Mouse (Mus musculus) neural tube, embryonic 15.5 days (tissue): ENCODE data around the gene Ergic1. TPM values are rescaled to one million over a fixed set of nuclear protein-coding genes. Genes with fewer than 3 reads are reported as not detected.

ENCODE experiments used
- ATAC-seq: fragments of 200-750 bp; cut with Nextera tagmentation; 2 replicates; pipeline ENCODE4 v1.8.0; 2017; ENCODE audit warnings: mild to moderate bottlenecking, moderate TSS enrichment, moderate library complexity; ENCODE audit not compliant: low FRiP score
- H3K27ac ChIP-seq: fragments of 300-500 bp; sonication (generic); replicated peaks from 2 replicates; pipeline ENCODE4 v1.5.1; 2015; ENCODE audit warnings: mild to moderate bottlenecking, inconsistent platforms
- H3K27me3 ChIP-seq: fragments of 300-500 bp; sonication (generic); replicated peaks from 2 replicates; pipeline ENCODE4 v1.6.1; 2015; ENCODE audit warnings: inconsistent platforms
- H3K36me3 ChIP-seq: fragments of 300-500 bp; sonication (generic); 2 replicates; pipeline ENCODE4 v1.6.1; 2015; ENCODE audit warnings: inconsistent platforms
- H3K4me1 ChIP-seq: fragments of 300-500 bp; sonication (generic); 2 replicates; pipeline ENCODE4 v1.6.1; 2015; ENCODE audit warnings: inconsistent platforms
- H3K4me2 ChIP-seq: fragments of 300-500 bp; sonication (generic); 2 replicates; pipeline ENCODE4 v1.6.1; 2015; ENCODE audit warnings: inconsistent platforms, mild to moderate bottlenecking, moderate library complexity
- H3K4me3 ChIP-seq: fragments of 300-500 bp; sonication (generic); replicated peaks from 2 replicates; pipeline ENCODE4 v1.5.1; 2015; ENCODE audit warnings: mild to moderate bottlenecking, inconsistent platforms
- H3K9ac ChIP-seq: fragments of 300-500 bp; sonication (generic); replicated peaks from 2 replicates; pipeline ENCODE4 v1.6.1; 2015; ENCODE audit warnings: mild to moderate bottlenecking, inconsistent platforms
- H3K9me3 ChIP-seq: fragments of 300-500 bp; sonication (generic); replicated peaks from 2 replicates; pipeline ENCODE4 v1.6.1; 2016; ENCODE audit warnings: inconsistent platforms
- WGBS: fragments of 180-500 bp; shearing (Covaris S2); methylation state at CpG from one replicate; pipeline ENCODE4 v1.1.7; 2015; ENCODE audit warnings: mixed read lengths; 5-methylcytosine and 5-hydroxymethylcytosine counted together
- polyA plus RNA-seq: library from polyadenylated mRNA; unstranded; fragments of >200 nt; fragmentation: Nextera tagmentation; extraction: Ambion mirVana; gene quantifications from 2 replicates; pipeline ENCODE4 v1.2.1, GENCODE M21; 2015

Ergic1 gene
- polyA plus RNA-seq, 1 experiment from 2014 or later, result 89.7 TPM

DNA sequence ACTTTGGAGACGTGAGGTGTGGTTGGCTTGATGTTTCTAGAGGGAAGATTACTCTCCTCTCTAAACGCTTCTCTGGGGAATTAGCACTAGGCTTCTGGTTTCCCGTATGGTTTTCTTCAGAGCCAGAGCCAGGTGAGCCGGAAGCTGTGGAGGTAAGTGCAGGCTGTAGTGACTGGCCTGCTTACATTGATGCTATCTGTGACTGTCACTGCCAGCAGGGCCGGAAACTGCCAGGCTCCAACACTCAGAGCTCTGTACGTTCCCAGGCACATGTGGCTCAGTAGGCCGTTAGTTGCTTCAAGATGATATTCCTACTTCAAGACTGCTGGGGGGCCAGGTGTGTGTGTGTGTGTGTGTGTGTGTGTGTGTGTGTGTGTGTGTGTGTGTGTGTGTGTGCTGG is 32.9 kb downstream of the Ergic1 start:
- Histone ChIP-seq H3K4me2 (no peak overlapping the region), H3K9ac (no peak overlapping the region), H3K27ac (no peak overlapping the region), H3K9me3 (no peaks in the 10 kb centered on the region), H3K27me3 (no peaks in the 10 kb centered on the region), H3K36me3 (0 out of 2 replicates have a peak, but pooled peaks cover 2% of the 10 kb centered on the region), H3K4me3 (no peak overlapping the region), H3K4me1 (peaks cover 32% of the 10 kb centered on the region)
- WGBS, result 80% methylated on average over 7 of the region's 7 CpGs
- no peak for ATAC-seq

DNA sequence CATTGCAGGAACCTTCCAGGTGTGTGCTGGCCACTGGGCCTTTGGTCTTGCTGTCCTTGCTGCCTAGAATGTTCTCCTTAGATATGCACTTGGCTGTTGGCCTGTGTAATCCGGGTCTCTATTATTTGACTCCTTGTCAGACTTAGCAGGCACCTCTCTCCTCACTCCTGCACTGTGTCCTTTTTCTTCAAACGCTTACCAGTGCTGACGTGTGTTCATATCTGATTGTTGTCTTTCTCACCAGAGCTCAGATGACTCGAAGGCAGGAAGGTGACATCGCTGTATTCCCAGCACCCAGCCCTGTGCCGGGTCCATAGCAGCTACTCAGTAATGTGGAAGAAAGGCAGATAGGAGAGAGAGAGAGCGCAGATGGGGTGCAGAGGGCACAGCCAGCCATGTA is 33.7 kb downstream of the Ergic1 start:
- H3K36me3 ChIP-seq, result 0 out of 2 replicates have a peak, but pooled peaks cover 2% of the 10 kb centered on the region
- H3K4me2 ChIP-seq, result no peak overlapping the region
- H3K27me3 ChIP-seq, result no peaks in the 10 kb centered on the region
- no peaks in the 10 kb centered on the region for H3K9me3 ChIP-seq
- WGBS, result 87% methylated on average over 7 of the region's 7 CpGs
- peaks cover 34% of the 10 kb centered on the region for H3K4me1 ChIP-seq
- ATAC-seq, result no peak
- no peak overlapping the region for H3K4me3 ChIP-seq
- peak overlapping the region; percentile 61 for H3K27ac ChIP-seq
- no peak overlapping the region for H3K9ac ChIP-seq

- Histone ChIP-seq H3K4me2 (0 out of 2 replicates have a peak overlapping the region, but pooled peaks have one; percentile 9), H3K4me1 (peaks cover 34% of the 10 kb centered on the region), H3K27ac (peak overlapping the region; percentile 61), H3K4me3 (no peak overlapping the region), H3K36me3 (0 out of 2 replicates have a peak, but pooled peaks cover 2% of the 10 kb centered on the region), H3K9me3 (no peaks in the 10 kb centered on the region), H3K27me3 (no peaks in the 10 kb centered on the region), H3K9ac (no peak overlapping the region)
- ATAC-seq, result no peak
- WGBS, result 65% methylated on average over 7 of the region's 7 CpGs
These were observed 34.3 kb downstream of the Ergic1 start for GRCm38 (mm10) chr17:26595448-26596167.

DNA sequence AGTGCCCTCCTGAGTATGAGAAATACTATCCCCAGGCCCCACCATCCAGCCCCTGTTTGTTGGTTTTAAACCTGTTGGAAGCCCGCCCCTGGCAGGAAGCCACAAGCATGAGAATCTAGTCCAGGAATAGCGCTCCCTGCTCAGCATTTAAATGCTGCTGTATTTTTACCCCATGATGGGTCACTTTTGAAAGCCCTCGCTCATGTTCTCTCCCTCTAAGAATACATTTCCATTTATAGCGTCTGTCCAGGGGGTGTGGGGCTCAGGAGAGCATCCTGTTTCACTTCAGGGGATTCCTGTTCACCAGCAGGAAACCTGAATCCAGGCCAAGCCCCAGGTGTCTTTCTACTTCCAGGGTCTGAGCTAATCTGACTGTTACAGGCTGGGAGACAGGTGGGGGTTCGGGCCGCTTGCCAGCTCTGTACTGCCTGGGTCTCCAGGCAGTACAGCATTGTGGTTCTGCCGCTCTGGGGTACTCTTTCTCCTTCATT is 34.9 kb downstream of the Ergic1 start:
- peak; percentile 35; the same call in 1 of the 2 replicates for ATAC-seq
- WGBS, result 51% methylated on average over 7 of the region's 7 CpGs
- Histone ChIP-seq H3K27me3 (no peaks in the 10 kb centered on the region), H3K4me2 (0 out of 2 replicates have a peak overlapping the region, but pooled peaks have one; percentile 9), H3K4me3 (no peak overlapping the region), H3K4me1 (peaks cover 39% of the 10 kb centered on the region), H3K9me3 (no peaks in the 10 kb centered on the region), H3K9ac (no peak overlapping the region), H3K36me3 (no peaks in the 10 kb centered on the region), H3K27ac (peak overlapping the region; percentile 18)

- peak overlapping the region; percentile 18 for H3K27ac ChIP-seq
- WGBS, result 84% methylated on average over 6 of the region's 6 CpGs
- H3K4me2 ChIP-seq, result no peak overlapping the region
- H3K4me1 ChIP-seq, result peaks cover 46% of the 10 kb centered on the region
- H3K9me3 ChIP-seq, result no peaks in the 10 kb centered on the region
- H3K9ac ChIP-seq, result no peak overlapping the region
- ATAC-seq, result no peak
- H3K36me3 ChIP-seq, result no peaks in the 10 kb centered on the region
- H3K27me3 ChIP-seq, result no peaks in the 10 kb centered on the region
- no peak overlapping the region for H3K4me3 ChIP-seq
These were observed 35.7 kb downstream of the Ergic1 start for GRCm38 (mm10) chr17:26596856-26597481.

DNA sequence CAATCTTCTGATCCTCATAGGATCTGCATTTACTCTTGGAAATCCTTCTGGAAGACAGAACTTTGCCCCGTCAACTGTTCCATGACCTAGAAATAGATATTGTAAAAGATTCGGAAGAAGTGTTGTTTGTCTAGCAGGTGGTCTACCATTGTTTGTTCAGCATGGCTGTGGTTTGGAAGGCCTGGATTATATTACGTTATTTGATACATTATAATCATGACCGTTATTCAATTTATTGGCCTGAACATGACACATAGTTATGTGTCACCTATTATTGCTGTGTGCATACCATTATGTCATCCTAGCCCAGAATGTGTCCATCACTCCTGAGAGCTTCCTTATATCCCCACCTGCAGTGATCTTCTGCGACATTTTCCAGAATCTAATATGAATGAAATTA is 37.6 kb downstream of the Ergic1 start:
- Histone ChIP-seq H3K4me3 (no peak overlapping the region), H3K4me2 (no peak overlapping the region), H3K4me1 (peaks cover 64% of the 10 kb centered on the region), H3K9ac (no peak overlapping the region), H3K27me3 (no peaks in the 10 kb centered on the region), H3K36me3 (no peaks in the 10 kb centered on the region), H3K9me3 (no peaks in the 10 kb centered on the region), H3K27ac (no peak overlapping the region)
- ATAC-seq, result no peak
- 90% methylated on average over 5 of the region's 5 CpGs for WGBS

DNA sequence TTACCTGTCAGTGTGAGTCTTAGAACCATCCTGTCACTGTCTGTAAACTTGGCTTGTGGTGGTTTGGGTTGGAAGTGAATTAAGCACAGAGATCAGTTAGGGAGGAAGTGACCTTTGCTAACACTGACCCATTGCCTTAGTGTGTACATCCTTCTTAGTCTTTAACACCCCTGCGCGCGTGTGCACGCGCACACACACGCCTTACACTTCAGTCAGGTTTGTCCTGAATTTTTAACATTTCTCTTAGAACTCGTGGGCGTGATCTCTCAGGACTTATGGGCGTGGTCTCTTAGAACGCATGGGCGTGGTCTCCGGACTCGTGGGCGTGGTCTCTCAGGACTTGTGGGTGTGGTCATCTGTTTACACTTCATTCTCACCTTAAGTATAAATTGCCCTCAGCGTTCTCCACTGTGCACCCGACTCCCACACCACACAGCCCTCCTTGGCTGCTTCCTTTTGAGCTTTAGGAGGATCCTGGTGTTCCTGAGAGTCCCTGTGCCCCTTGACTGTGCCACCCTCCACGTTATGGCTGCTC is 39.7 kb downstream of the Ergic1 start:
- Histone ChIP-seq H3K27me3 (no peaks in the 10 kb centered on the region), H3K4me1 (peaks cover 50% of the 10 kb centered on the region), H3K9me3 (no peaks in the 10 kb centered on the region), H3K4me2 (no peak overlapping the region), H3K4me3 (no peak overlapping the region), H3K9ac (no peak overlapping the region), H3K27ac (no peak overlapping the region), H3K36me3 (no peaks in the 10 kb centered on the region)
- no peak for ATAC-seq
- 70% methylated on average over 17 of the region's 17 CpGs for whole genome bisulfite sequencing

DNA sequence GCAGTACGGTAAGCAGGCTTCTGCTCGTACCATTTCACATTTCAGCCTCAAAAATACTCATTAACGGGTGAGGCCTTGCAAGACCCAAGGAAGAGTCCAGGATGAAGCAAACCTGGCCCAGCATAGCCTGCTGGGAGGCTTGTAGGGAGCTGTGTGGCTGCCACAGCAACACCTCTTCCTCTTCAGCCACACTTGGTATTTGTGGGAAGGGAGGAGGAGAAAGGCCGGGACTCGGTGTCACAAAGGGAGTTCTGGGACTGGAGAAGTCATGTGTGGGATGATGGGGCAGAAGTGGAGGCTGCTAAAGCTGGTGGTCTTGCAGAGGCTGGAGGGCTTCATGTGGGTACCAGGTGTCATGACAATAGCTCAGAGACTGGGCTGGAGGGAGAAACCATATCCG is 40.2 kb downstream of the Ergic1 start:
- 68% methylated on average over 6 of the region's 6 CpGs for WGBS
- Histone ChIP-seq H3K36me3 (no peaks in the 10 kb centered on the region), H3K4me3 (no peak overlapping the region), H3K9me3 (no peaks in the 10 kb centered on the region), H3K4me1 (peaks cover 45% of the 10 kb centered on the region), H3K27me3 (no peaks in the 10 kb centered on the region), H3K4me2 (no peak overlapping the region), H3K9ac (no peak overlapping the region), H3K27ac (no peak overlapping the region)
- no peak for ATAC-seq

DNA sequence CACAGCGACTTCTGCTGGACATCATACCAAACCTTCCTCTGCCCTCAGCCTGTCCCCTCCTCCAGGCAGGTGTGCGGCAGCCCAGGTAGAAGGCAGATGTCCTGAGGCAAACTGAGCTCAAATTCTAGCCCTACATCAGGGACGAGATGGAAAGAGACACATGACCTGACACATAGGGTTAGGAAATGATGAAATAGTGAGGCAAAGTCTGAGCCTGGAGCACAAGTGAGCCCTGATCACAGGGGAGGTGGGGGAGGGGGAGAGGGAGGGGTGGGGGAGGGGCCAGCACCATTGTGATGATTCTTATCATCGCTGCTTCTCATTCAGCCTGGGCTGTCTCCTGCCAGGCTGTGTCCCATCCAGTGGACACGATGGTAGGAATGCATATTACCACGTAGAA is 40.6 kb downstream of the Ergic1 start:
- 55% methylated on average over 6 of the region's 6 CpGs for WGBS
- Histone ChIP-seq H3K4me2 (no peak overlapping the region), H3K9ac (no peak overlapping the region)

GRCm38 (mm10) chr17:26602371-26602885 is 41.1 kb downstream of the Ergic1 start:
- Histone ChIP-seq H3K9ac (0 out of 2 replicates have a peak overlapping the region, but pooled peaks have one; percentile 14), H3K4me2 (no peak overlapping the region), H3K27ac (peak overlapping the region; percentile 69), H3K4me3 (no peak overlapping the region), H3K9me3 (no peaks in the 10 kb centered on the region), H3K4me1 (peaks cover 35% of the 10 kb centered on the region), H3K36me3 (no peaks in the 10 kb centered on the region), H3K27me3 (no peaks in the 10 kb centered on the region)
- WGBS, result 46% methylated on average over 12 of the region's 12 CpGs
- 0 out of 2 replicates have a peak, but pooled peaks have one; percentile 32 for ATAC-seq

More for the DNA sequence above, 40.6 kb downstream of the Ergic1 start:
- Histone ChIP-seq H3K36me3 (no peaks in the 10 kb centered on the region), H3K4me1 (peaks cover 40% of the 10 kb centered on the region), H3K27me3 (no peaks in the 10 kb centered on the region), H3K9me3 (no peaks in the 10 kb centered on the region), H3K4me3 (no peak overlapping the region), H3K27ac (peak overlapping the region; percentile 69)
- no peak for ATAC-seq

DNA sequence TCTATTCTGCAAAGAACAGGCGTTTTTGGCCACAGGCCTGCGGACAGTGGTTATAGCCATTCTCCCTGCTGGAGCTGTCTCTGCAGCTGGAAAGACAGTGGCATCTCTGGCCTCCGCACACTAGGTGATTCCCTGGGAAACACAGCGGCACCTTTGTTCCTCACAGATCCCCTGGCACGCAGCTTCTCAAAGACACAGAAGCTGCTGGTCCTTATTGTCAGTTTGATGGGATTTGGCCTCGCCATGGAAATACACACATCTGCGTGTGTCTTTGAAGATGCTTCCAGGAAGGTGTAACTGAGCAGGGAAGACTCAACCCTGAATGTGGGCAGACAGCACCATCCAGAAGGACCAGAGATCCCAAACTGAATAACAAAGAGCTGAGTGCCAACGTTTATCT is 42.0 kb downstream of the Ergic1 start:
- H3K4me3 ChIP-seq, result no peak overlapping the region
- no peaks in the 10 kb centered on the region for H3K9me3 ChIP-seq
- H3K27ac ChIP-seq, result peak overlapping the region; percentile 69
- no peak overlapping the region for H3K4me2 ChIP-seq
- ATAC-seq, result no peak
- no peaks in the 10 kb centered on the region for H3K36me3 ChIP-seq
- no peak overlapping the region for H3K9ac ChIP-seq
- 82% methylated on average over 8 of the region's 8 CpGs for WGBS
- H3K27me3 ChIP-seq, result no peaks in the 10 kb centered on the region
- H3K4me1 ChIP-seq, result peaks cover 35% of the 10 kb centered on the region
